Mouse (Mus musculus) spleen, adult 18-20 months (tissue): ENCODE results near the gene AU040320.

ENCODE experiments used
- DNase-seq, 2 experiments: peaks; one replicate each; pipeline ENCODE4 v3.0.0; 2022; ENCODE audit warnings: mixed read lengths in 2 of 2

Gene AU040320

GRCm38 (mm10) chr4:126750863-126751555 is 2.3 kb upstream of the AU040320 start:
- DNase-seq: no peak

GRCm38 (mm10) chr4:126751556-126752023 is 1.8 kb upstream of the AU040320 start:
- DNase-seq: no peak

- no peak for DNase-seq
Observed at GRCm38 (mm10) chr4:126752024-126752607, 1.2 kb upstream of the AU040320 start.

- DNase-seq: peak in 1 of 2 experiments; percentile 32
Observed at GRCm38 (mm10) chr4:126752608-126753141, 669 bp upstream of the AU040320 start.

- DNase-seq: no peak
Observed at GRCm38 (mm10) chr4:126754231-126754611, 877 bp downstream of the AU040320 start.

- no peak for DNase-seq
Observed at GRCm38 (mm10) chr4:126754736-126755374, 1.5 kb downstream of the AU040320 start.

- DNase-seq: no peak
Observed at GRCm38 (mm10) chr4:126756766-126757165, 3.4 kb downstream of the AU040320 start.

- DNase-seq: no peak
Observed at GRCm38 (mm10) chr4:126758299-126758698, 5.0 kb downstream of the AU040320 start.

- DNase-seq: no peak
Observed at GRCm38 (mm10) chr4:126759435-126759834, 6.1 kb downstream of the AU040320 start.

GRCm38 (mm10) chr4:126762586-126763359 is 9.4 kb downstream of the AU040320 start:
- no peak for DNase-seq

GRCm38 (mm10) chr4:126763483-126763882 is 10.1 kb downstream of the AU040320 start:
- DNase-seq: no peak

- DNase-seq: no peak
Observed at GRCm38 (mm10) chr4:126769800-126770563, 16.6 kb downstream of the AU040320 start.

GRCm38 (mm10) chr4:126770831-126771230 is 17.5 kb downstream of the AU040320 start:
- no peak for DNase-seq

GRCm38 (mm10) chr4:126773871-126774270 is 20.5 kb downstream of the AU040320 start:
- DNase-seq: no peak

GRCm38 (mm10) chr4:126775182-126775581 is 21.8 kb downstream of the AU040320 start:
- no peak for DNase-seq

- DNase-seq: no peak
Observed at GRCm38 (mm10) chr4:126779148-126779581, 25.8 kb downstream of the AU040320 start.

- DNase-seq: no peak
Observed at GRCm38 (mm10) chr4:126779826-126780775, 26.8 kb downstream of the AU040320 start.

- DNase-seq: no peak
Observed at GRCm38 (mm10) chr4:126781871-126782270, 28.5 kb downstream of the AU040320 start.

GRCm38 (mm10) chr4:126782512-126782911 is 29.2 kb downstream of the AU040320 start:
- DNase-seq: no peak

GRCm38 (mm10) chr4:126782996-126783395 is 29.7 kb downstream of the AU040320 start:
- no peak for DNase-seq
